Mouse (Mus musculus) embryonic facial prominence, embryonic 12.5 days (tissue): ENCODE data around the gene Vcam1. TPM values are rescaled to one million over a fixed set of nuclear protein-coding genes. Genes with fewer than 3 reads are reported as not detected.

Experiments
- ATAC-seq: fragments of 200-750 bp; cut with Nextera tagmentation; 2 replicates; pipeline ENCODE4 v1.8.0; 2017; ENCODE audit not compliant: insufficient number of reproducible peaks, insufficient read depth, low FRiP score, low TSS enrichment
- H3K27ac ChIP-seq: fragments of 300-500 bp; sonication (generic); 2 replicates; pipeline ENCODE4 v1.5.1; 2016; ENCODE audit warnings: mild to moderate bottlenecking
- H3K27me3 ChIP-seq: fragments of 300-500 bp; sonication (generic); 2 replicates; pipeline ENCODE4 v1.6.1; 2016; ENCODE audit warnings: mild to moderate bottlenecking, moderate library complexity
- H3K36me3 ChIP-seq: fragments of 300-500 bp; sonication (generic); 2 replicates; pipeline ENCODE4 v1.6.1; 2016; ENCODE audit warnings: mild to moderate bottlenecking
- H3K4me1 ChIP-seq: fragments of 300-500 bp; sonication (generic); 2 replicates; pipeline ENCODE4 v1.6.1; 2016
- H3K4me2 ChIP-seq: fragments of 300-500 bp; sonication (generic); replicated peaks from 2 replicates; pipeline ENCODE4 v1.6.1; 2016; ENCODE audit warnings: mild to moderate bottlenecking, moderate library complexity
- H3K4me3 ChIP-seq: fragments of 300-500 bp; sonication (generic); 2 replicates; pipeline ENCODE4 v1.5.1; 2016; ENCODE audit warnings: mild to moderate bottlenecking
- H3K9ac ChIP-seq: fragments of 300-500 bp; sonication (generic); 2 replicates; pipeline ENCODE4 v1.6.1; 2016; ENCODE audit warnings: mild to moderate bottlenecking, moderate library complexity
- H3K9me3 ChIP-seq: fragments of 300-500 bp; sonication (generic); 2 replicates; pipeline ENCODE4 v1.6.1; 2016; ENCODE audit warnings: mild to moderate bottlenecking, moderate library complexity
- WGBS: fragments of 180-500 bp; shearing (Covaris S2); methylation state at CpG from one replicate; pipeline ENCODE4 v1.1.7; 2016; 5-methylcytosine and 5-hydroxymethylcytosine counted together
- polyA plus RNA-seq: library from polyadenylated mRNA; unstranded; fragments of >200 nt; fragmentation: Nextera tagmentation; extraction: Ambion mirVana; gene quantifications from 2 replicates; pipeline ENCODE4 v1.2.1, GENCODE M21; 2016

Gene Vcam1
- polyA plus RNA-seq, 1 experiment from 2014 or later, result 69.4 TPM

DNA sequence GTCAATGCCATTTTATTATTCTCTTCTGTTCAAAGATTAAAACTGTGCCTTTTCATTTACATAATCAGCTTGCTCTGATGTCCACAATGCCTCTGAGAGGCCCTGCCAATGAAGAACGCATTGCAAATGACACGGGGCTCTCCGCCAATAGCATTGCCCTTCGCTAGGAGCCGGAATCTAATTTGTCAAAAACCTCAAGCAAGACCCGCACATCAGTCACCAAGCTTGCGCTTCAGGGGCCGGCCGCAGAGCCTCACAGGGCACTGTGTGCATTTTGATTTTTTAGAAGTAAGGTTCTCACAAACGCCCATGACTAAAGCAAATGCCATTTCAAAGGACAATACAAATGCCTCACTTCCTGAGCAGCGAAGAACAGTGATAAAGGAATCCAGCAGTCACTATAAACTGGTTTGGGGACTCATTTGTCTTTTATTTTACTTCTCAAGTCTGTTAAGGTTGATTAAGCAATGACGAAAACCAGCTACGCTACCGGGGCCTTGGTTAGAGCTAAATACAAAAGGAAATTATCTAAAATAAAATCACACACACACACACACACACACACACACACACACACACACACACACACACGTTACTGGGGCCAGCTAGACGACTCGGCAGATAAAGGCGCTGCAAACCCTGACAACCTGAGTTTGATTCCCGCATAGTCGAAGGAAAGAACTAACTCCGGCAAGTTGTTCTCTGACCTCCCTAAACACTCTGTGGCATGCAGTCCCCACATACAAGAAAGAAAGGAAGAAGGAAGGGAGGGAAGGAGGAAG is 24.4 kb downstream of the Vcam1 start:
- WGBS, result 12% methylated on average over 21 of the region's 21 CpGs
- peak; percentile 64; the same call in 1 of the 2 replicates for ATAC-seq
- H3K9ac ChIP-seq, result no peak overlapping the region
- no peaks in the 10 kb centered on the region for H3K27me3 ChIP-seq
- H3K4me1 ChIP-seq, result peaks cover 7% of the 10 kb centered on the region; the same call in 1 of the 2 replicates
- no peaks in the 10 kb centered on the region for H3K36me3 ChIP-seq
- H3K9me3 ChIP-seq, result no peaks in the 10 kb centered on the region
- H3K4me2 ChIP-seq, result peak overlapping the region; percentile 47
- H3K27ac ChIP-seq, result no peak overlapping the region
- H3K4me3 ChIP-seq, result peak overlapping the region; percentile 22; the same call in 1 of the 2 replicates

DNA sequence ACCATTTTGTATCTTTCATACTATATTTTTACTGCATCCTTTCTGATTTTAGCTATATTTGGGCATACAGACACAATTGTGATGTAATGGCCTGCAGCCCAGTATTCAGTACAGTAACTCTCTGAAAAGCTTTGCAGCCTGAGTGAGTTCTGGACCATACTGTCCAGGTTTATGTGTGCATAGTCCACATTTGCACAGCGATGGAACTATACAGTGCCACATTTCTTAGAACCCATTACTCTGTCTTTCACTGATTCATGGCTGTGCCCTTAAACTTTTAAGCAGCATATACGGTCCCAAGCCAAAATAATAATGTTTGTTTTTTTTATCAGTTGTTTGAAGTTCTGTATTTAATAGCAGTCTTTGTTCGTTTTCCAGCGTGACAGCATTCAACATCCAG is 25.2 kb downstream of the Vcam1 start:
- Histone ChIP-seq H3K27me3 (no peaks in the 10 kb centered on the region), H3K4me1 (peaks cover 7% of the 10 kb centered on the region; the same call in 1 of the 2 replicates), H3K4me2 (no peak overlapping the region), H3K36me3 (no peaks in the 10 kb centered on the region), H3K9ac (no peak overlapping the region), H3K9me3 (no peaks in the 10 kb centered on the region), H3K27ac (no peak overlapping the region), H3K4me3 (no peak overlapping the region)
- WGBS, result 64% methylated on average over 4 of the region's 4 CpGs
- no peak for ATAC-seq

DNA sequence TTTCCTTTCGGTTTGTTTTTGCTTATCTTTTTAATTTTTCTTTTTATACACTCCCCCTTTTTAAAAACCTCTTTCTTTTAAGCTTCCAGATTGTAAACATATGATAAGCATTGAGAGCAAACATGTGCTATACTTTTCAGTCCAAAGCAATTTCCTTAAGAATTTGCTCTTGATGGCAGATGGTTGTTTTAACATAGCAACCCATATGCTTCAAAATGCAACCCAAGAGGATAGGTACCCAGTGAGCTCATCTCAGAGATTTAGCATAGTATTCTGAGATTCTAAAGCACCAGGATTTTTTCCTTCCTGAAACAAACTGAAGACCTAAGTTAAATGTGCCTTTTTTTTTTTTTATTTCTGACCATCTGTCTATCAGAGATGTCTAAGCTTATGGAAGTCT is 28.6 kb downstream of the Vcam1 start:
- H3K4me3 ChIP-seq, result no peak overlapping the region
- WGBS, result 64% methylated on average over 1 of the region's 1 CpGs

DNA sequence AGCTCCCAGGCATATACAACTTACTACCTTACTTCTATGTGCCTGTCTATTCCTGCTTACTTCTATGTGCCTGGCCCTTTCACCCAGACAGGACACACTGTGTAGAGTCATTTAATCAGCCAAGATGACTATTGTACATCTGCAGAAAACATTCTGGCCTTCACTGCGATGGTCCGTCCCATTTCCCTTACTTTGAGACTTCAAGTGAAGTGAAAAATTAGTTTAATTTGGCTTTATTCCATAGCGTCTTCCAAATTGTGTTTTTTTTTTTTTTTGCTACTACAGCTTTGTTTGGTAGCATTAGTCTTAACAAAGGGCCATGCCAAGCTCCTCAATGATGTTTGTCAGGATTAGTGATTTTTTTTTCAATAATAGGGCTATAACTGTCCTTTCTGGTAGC is 33.6 kb downstream of the Vcam1 start:
- Histone ChIP-seq H3K4me3 (no peak overlapping the region), H3K4me2 (no peak overlapping the region), H3K4me1 (no peaks in the 10 kb centered on the region), H3K27ac (no peak overlapping the region), H3K27me3 (no peaks in the 10 kb centered on the region), H3K9me3 (no peaks in the 10 kb centered on the region), H3K36me3 (no peaks in the 10 kb centered on the region), H3K9ac (no peak overlapping the region)
- WGBS, result 86% methylated on average over 3 of the region's 3 CpGs
- ATAC-seq, result no peak

More for the DNA sequence above, 28.6 kb downstream of the Vcam1 start:
- Histone ChIP-seq H3K27ac (no peak overlapping the region), H3K9ac (no peak overlapping the region), H3K27me3 (no peaks in the 10 kb centered on the region), H3K4me1 (peaks cover 4% of the 10 kb centered on the region; the same call in 1 of the 2 replicates), H3K9me3 (no peaks in the 10 kb centered on the region), H3K4me2 (no peak overlapping the region), H3K36me3 (no peaks in the 10 kb centered on the region)
- no peak for ATAC-seq

DNA sequence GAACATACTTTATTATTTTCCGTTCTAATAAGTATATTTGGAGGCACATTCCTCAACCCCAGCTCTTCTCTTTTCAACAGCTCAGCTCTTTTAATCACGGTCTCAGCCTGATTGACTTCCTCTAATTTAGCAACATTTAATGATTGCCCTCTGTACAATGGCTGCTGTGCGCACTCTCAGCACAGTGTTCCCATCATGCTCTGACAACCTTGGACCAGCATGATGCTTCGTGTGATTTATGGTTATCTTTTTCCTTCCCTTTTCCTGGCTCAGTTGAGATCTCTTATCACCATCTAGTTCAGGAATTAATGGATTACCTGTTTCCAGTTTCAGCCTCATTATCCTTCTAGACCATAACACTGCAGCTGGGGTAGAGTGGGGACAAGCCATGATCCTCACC is 34.2 kb downstream of the Vcam1 start:
- ATAC-seq, result no peak
- WGBS, result 77% methylated on average over 4 of the region's 4 CpGs
- Histone ChIP-seq H3K4me3 (no peak overlapping the region), H3K9ac (no peak overlapping the region), H3K4me1 (no peaks in the 10 kb centered on the region), H3K36me3 (no peaks in the 10 kb centered on the region), H3K4me2 (no peak overlapping the region), H3K9me3 (no peaks in the 10 kb centered on the region), H3K27me3 (no peaks in the 10 kb centered on the region), H3K27ac (no peak overlapping the region)

DNA sequence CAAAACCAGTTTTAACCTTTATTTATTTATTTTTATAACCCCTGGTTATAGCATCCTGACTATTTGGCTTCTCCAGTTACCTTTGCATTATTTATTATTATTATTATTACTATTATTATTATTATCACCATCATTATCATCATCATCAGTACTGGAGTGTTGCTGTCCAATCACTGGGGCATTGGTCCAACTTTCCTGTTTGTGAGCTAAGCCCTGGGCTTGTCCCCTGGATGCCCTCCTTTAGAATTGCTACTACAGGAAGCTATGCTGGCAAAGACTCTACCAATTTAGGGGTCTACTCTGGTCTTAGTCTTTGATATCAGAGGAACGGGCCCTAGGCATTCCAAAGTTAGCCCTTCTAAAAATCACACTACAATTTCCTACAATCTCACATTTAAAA is 34.6 kb downstream of the Vcam1 start:
- 80% methylated on average over 1 of the region's 1 CpGs for WGBS

DNA sequence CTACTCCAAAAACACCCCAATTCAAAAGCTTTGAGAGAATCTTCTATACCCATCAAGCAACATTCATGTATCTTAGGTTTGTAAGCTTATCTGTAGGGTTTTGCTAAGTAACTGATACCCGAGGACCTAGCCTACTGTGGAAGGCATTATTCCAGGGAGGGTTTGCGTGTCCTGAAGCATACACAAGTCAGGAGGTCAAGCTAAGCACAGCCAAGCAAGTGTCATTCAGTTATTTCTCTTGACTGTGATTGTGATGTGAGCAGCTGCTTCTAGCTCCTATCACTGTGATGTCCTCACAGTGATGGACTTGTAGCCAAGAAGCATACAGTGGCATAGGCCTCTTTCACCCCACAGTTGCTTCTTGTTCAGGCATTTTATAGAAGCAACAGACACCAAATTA is 35.2 kb downstream of the Vcam1 start:
- Histone ChIP-seq H3K27ac (no peak overlapping the region), H3K4me3 (no peak overlapping the region), H3K9ac (no peak overlapping the region), H3K4me2 (no peak overlapping the region), H3K36me3 (no peaks in the 10 kb centered on the region), H3K27me3 (no peaks in the 10 kb centered on the region), H3K9me3 (no peaks in the 10 kb centered on the region), H3K4me1 (no peaks in the 10 kb centered on the region)
- 81% methylated on average over 2 of the region's 2 CpGs for WGBS
- ATAC-seq, result no peak

More for the DNA sequence above, 34.6 kb downstream of the Vcam1 start:
- Histone ChIP-seq H3K9me3 (no peaks in the 10 kb centered on the region), H3K9ac (no peak overlapping the region), H3K27ac (no peak overlapping the region), H3K36me3 (no peaks in the 10 kb centered on the region), H3K4me2 (no peak overlapping the region), H3K4me1 (no peaks in the 10 kb centered on the region), H3K4me3 (no peak overlapping the region), H3K27me3 (no peaks in the 10 kb centered on the region)
- ATAC-seq, result no peak

DNA sequence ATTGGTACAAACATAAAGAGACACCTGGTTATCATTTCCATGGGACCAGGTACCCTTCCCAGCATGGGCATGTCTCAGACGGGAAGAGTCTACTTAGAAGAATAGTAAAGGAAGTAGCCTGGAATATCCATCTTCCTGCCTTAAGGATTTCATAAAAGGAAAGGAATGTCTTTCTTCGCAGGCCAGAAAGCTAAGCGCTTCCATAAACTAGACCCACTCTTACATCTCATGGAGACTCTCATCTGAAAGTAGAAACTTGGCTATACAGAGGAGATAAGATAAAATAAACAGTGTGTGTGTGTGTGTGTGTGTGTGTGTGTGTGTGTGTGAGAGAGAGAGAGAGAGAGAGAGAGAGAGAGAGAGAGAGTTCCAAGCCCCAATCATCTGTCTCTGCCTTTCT is 36.9 kb downstream of the Vcam1 start:
- Histone ChIP-seq H3K9me3 (peaks cover 7% of the 10 kb centered on the region; the same call in 1 of the 2 replicates), H3K4me1 (no peaks in the 10 kb centered on the region), H3K36me3 (no peaks in the 10 kb centered on the region), H3K4me2 (no peak overlapping the region), H3K27me3 (no peaks in the 10 kb centered on the region), H3K9ac (no peak overlapping the region), H3K27ac (no peak overlapping the region), H3K4me3 (no peak overlapping the region)
- ATAC-seq, result no peak
- WGBS, result 84% methylated on average over 3 of the region's 3 CpGs

DNA sequence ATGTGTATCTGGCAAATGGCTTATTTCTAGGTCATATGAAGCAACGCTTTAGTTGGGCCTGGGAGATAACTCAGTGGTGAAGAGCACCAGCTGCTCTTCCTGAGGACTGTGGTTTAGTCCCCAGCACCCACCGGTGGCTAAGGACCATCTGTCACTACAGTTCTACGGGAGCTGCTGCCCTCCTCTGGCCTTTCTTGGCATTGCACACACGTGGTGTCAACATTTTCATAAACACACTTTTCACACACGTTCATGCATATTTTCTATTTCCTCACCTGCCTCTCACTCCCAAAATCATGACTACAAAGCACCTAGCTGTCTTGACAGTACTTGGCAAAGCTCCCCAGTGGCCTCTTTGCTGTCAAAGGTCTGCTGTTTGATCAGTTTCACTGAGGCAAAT is 37.8 kb downstream of the Vcam1 start:
- Histone ChIP-seq H3K4me2 (no peak overlapping the region), H3K4me3 (no peak overlapping the region), H3K9me3 (peaks cover 7% of the 10 kb centered on the region; the same call in 1 of the 2 replicates), H3K27me3 (no peaks in the 10 kb centered on the region), H3K4me1 (no peaks in the 10 kb centered on the region), H3K9ac (no peak overlapping the region), H3K36me3 (no peaks in the 10 kb centered on the region), H3K27ac (no peak overlapping the region)
- 89% methylated on average over 5 of the region's 5 CpGs for WGBS
- no peak for ATAC-seq

DNA sequence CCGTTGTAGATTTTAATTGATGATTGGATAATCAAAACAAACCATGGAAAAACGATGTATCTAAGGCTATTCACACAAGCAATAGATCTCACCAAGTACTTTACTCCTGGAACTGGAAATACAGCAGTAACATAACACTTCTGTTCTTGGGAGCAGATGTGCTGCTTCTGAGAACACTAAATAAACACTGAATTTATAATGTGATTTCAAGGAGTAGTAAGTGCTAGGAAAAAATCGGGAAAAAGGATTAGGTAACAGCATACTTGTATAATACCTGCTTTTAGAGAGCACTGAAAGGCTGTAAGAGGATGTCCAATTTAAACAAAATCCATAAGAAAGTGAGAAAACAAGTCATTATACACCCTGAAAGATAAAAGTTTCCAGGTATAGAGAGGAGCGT is 43.5 kb downstream of the Vcam1 start:
- no peak overlapping the region for H3K9ac ChIP-seq
- H3K4me3 ChIP-seq, result no peak overlapping the region
- H3K4me2 ChIP-seq, result no peak overlapping the region
- 57% methylated on average over 4 of the region's 4 CpGs for WGBS
- no peaks in the 10 kb centered on the region for H3K27me3 ChIP-seq
- H3K4me1 ChIP-seq, result no peaks in the 10 kb centered on the region
- no peaks in the 10 kb centered on the region for H3K36me3 ChIP-seq
- H3K27ac ChIP-seq, result no peak overlapping the region
- ATAC-seq, result no peak
- H3K9me3 ChIP-seq, result peaks cover 7% of the 10 kb centered on the region; the same call in 1 of the 2 replicates

DNA sequence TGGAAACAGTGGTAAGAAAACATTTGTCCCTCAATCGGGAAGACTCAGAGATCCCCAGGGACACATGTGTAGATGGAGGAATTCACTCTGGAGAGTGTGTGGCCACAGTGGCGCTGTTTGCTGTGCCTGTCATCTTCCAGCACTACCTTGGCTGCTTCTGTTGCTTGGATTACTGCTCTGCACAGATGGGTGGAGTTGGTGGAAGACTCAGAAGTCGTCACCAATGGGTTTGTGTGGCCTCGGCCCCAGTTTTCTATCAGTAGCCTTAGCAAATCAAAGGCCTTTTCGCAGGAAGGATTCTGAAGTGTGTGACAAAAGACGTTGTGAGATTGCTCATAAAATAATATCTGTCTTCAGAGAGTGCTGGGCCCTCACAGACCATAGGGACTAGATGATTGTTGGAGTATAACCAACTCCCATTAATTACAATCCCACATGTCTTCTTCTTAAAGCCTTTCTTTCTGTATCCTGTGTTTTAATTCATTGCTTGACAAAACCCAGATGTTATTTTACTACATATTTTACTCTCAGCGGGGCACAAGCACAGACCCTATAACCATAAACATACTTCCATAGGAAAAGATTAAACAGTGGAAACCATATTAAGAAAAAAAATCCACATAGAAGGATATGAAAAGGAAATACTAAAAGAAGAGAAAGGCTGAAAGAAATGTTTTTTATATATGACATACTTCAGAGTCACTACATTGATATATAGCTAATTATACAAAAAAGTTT is 48.4 kb downstream of the Vcam1 start:
- ATAC-seq, result no peak
- no peaks in the 10 kb centered on the region for H3K4me1 ChIP-seq
- 0 out of 2 replicates have a peak overlapping the region, but pooled peaks have one; percentile 36 for H3K27ac ChIP-seq
- H3K27me3 ChIP-seq, result no peaks in the 10 kb centered on the region
- H3K4me2 ChIP-seq, result no peak overlapping the region
- no peak overlapping the region for H3K9ac ChIP-seq
- no peaks in the 10 kb centered on the region for H3K9me3 ChIP-seq
- no peak overlapping the region for H3K4me3 ChIP-seq
- 66% methylated on average over 7 of the region's 7 CpGs for WGBS
- no peaks in the 10 kb centered on the region for H3K36me3 ChIP-seq
